Mouse (Mus musculus): ENCODE measurements around the gene Rint1. TPM values are rescaled to one million over a fixed set of nuclear protein-coding genes. Genes with fewer than 3 reads are reported as not detected.
A peak's percentile ranks its signal among the peaks of the same experiment; 100 is the strongest.

The Rint1 gene
- polyA plus RNA-seq (2011; ENCODE audit: insufficient read depth, insufficient read length, low read depth, missing spikeins), result 29.6 and 33.2 TPM in 2 replicates

GRCm38 (mm10) chr5:23787536-23788389 lies at the start of gene Rint1:
TSS of gene Rint1 (plus strand) at chr5:23787711.
- TF ChIP-seq POLR2A (IDR thresholded peaks at IDR 0.05; ENCODE audit: insufficient read depth, low read length) (peak; percentile 90), CTCF (IDR thresholded peaks at IDR 0.05; ENCODE audit: low read depth, low read length) (peak; percentile 91), EP300 (IDR thresholded peaks at IDR 0.05; ENCODE audit: insufficient read depth, low read depth, low read length) (no peak)
- Histone ChIP-seq H3K4me1 (ENCODE audit: control insufficient read depth, insufficient read depth, low read length) (no peaks in the 10 kb centered on the region), H3K36me3 (ENCODE audit: control insufficient read depth, insufficient read depth, low read length, poor library complexity, severe bottlenecking) (no peaks in the 10 kb centered on the region)

GRCm38 (mm10) chr5:23743261-23743660 lies 44.2 kb upstream of the Rint1 start:
- Histone ChIP-seq H3K4me3 (ENCODE audit: low read depth, low read length) (no peak overlapping the region), H3K27ac (ENCODE audit: insufficient read depth, low read length) (no peak overlapping the region), H3K27me3 (ENCODE audit: control insufficient read depth, insufficient read depth, low read length, poor library complexity, severe bottlenecking) (no peaks in the 10 kb centered on the region), H3K4me1 (ENCODE audit: control insufficient read depth, insufficient read depth, low read length) (no peaks in the 10 kb centered on the region), H3K9ac (ENCODE audit: low read depth, poor library complexity, severe bottlenecking) (no peak overlapping the region), H3K36me3 (ENCODE audit: control insufficient read depth, insufficient read depth, low read length, poor library complexity, severe bottlenecking) (peaks cover 55% of the 10 kb centered on the region), H3K9me3 (replicated peaks; ENCODE audit: control insufficient read depth, insufficient read depth, low read length, poor library complexity, severe bottlenecking) (no peaks in the 10 kb centered on the region)
- no peak for TF ChIP-seq EP300 (IDR thresholded peaks at IDR 0.05; ENCODE audit: insufficient read depth, low read depth, low read length)

More at GRCm38 (mm10) chr5:23787536-23788389, at the start of gene Rint1:
- Histone ChIP-seq H3K9me3 (replicated peaks; ENCODE audit: control insufficient read depth, insufficient read depth, low read length, poor library complexity, severe bottlenecking) (peaks cover 2% of the 10 kb centered on the region; the same call in 1 of the 2 replicates), H3K9ac (ENCODE audit: low read depth, poor library complexity, severe bottlenecking) (peak within 1 kb of the TSS; percentile 60), H3K27ac (ENCODE audit: insufficient read depth, low read length) (no peak within 1 kb of the TSS), H3K27me3 (ENCODE audit: control insufficient read depth, insufficient read depth, low read length, poor library complexity, severe bottlenecking) (no peaks in the 10 kb centered on the region), H3K4me3 (ENCODE audit: low read depth, low read length) (peak within 1 kb of the TSS; percentile 77)

GRCm38 (mm10) chr5:23749882-23750281 lies 37.6 kb upstream of the Rint1 start:
- H3K4me1 ChIP-seq (ENCODE audit: control insufficient read depth, insufficient read depth, low read length), result no peaks in the 10 kb centered on the region
- no peak for TF ChIP-seq POLR2A (IDR thresholded peaks at IDR 0.05; ENCODE audit: insufficient read depth, low read length)
- no peak for TF ChIP-seq EP300 (IDR thresholded peaks at IDR 0.05; ENCODE audit: insufficient read depth, low read depth, low read length)
- no peak for TF ChIP-seq CTCF (IDR thresholded peaks at IDR 0.05; ENCODE audit: low read depth, low read length)
- H3K27me3 ChIP-seq (ENCODE audit: control insufficient read depth, insufficient read depth, low read length, poor library complexity, severe bottlenecking), result no peaks in the 10 kb centered on the region
- H3K4me3 ChIP-seq (ENCODE audit: low read depth, low read length), result no peak overlapping the region
- H3K36me3 ChIP-seq (ENCODE audit: control insufficient read depth, insufficient read depth, low read length, poor library complexity, severe bottlenecking), result peaks cover 31% of the 10 kb centered on the region
- no peak overlapping the region for H3K9ac ChIP-seq (ENCODE audit: low read depth, poor library complexity, severe bottlenecking)
- no peaks in the 10 kb centered on the region for H3K9me3 ChIP-seq (replicated peaks; ENCODE audit: control insufficient read depth, insufficient read depth, low read length, poor library complexity, severe bottlenecking)
- no peak overlapping the region for H3K27ac ChIP-seq (ENCODE audit: insufficient read depth, low read length)

GRCm38 (mm10) chr5:23755591-23755990 lies 31.9 kb upstream of the Rint1 start:
- Histone ChIP-seq H3K36me3 (ENCODE audit: control insufficient read depth, insufficient read depth, low read length, poor library complexity, severe bottlenecking) (peaks cover 44% of the 10 kb centered on the region), H3K4me1 (ENCODE audit: control insufficient read depth, insufficient read depth, low read length) (no peaks in the 10 kb centered on the region), H3K9me3 (replicated peaks; ENCODE audit: control insufficient read depth, insufficient read depth, low read length, poor library complexity, severe bottlenecking) (no peaks in the 10 kb centered on the region; the same call in none of the 2 replicates), H3K9ac (ENCODE audit: low read depth, poor library complexity, severe bottlenecking) (no peak overlapping the region), H3K4me3 (ENCODE audit: low read depth, low read length) (no peak overlapping the region), H3K27me3 (ENCODE audit: control insufficient read depth, insufficient read depth, low read length, poor library complexity, severe bottlenecking) (no peaks in the 10 kb centered on the region), H3K27ac (ENCODE audit: insufficient read depth, low read length) (no peak overlapping the region)
- TF ChIP-seq POLR2A (IDR thresholded peaks at IDR 0.05; ENCODE audit: insufficient read depth, low read length), result no peak
- TF ChIP-seq CTCF (IDR thresholded peaks at IDR 0.05; ENCODE audit: low read depth, low read length), result no peak

- H3K27ac ChIP-seq (ENCODE audit: insufficient read depth, low read length), result no peak overlapping the region
- no peak overlapping the region for H3K4me3 ChIP-seq (ENCODE audit: low read depth, low read length)
- H3K9ac ChIP-seq (ENCODE audit: low read depth, poor library complexity, severe bottlenecking), result no peak overlapping the region
- peaks cover 43% of the 10 kb centered on the region for H3K36me3 ChIP-seq (ENCODE audit: control insufficient read depth, insufficient read depth, low read length, poor library complexity, severe bottlenecking)
- no peaks in the 10 kb centered on the region for H3K27me3 ChIP-seq (ENCODE audit: control insufficient read depth, insufficient read depth, low read length, poor library complexity, severe bottlenecking)
- no peaks in the 10 kb centered on the region; the same call in none of the 2 replicates for H3K9me3 ChIP-seq (replicated peaks; ENCODE audit: control insufficient read depth, insufficient read depth, low read length, poor library complexity, severe bottlenecking)
- TF ChIP-seq CTCF (IDR thresholded peaks at IDR 0.05; ENCODE audit: low read depth, low read length) (peak; percentile 31), POLR2A (IDR thresholded peaks at IDR 0.05; ENCODE audit: insufficient read depth, low read length) (no peak)
- H3K4me1 ChIP-seq (ENCODE audit: control insufficient read depth, insufficient read depth, low read length), result no peaks in the 10 kb centered on the region
Measured at GRCm38 (mm10) chr5:23756368-23756767, 31.1 kb upstream of the Rint1 start.

- Histone ChIP-seq H3K4me3 (ENCODE audit: low read depth, low read length) (no peak overlapping the region), H3K9me3 (replicated peaks; ENCODE audit: control insufficient read depth, insufficient read depth, low read length, poor library complexity, severe bottlenecking) (no peaks in the 10 kb centered on the region; the same call in none of the 2 replicates), H3K27me3 (ENCODE audit: control insufficient read depth, insufficient read depth, low read length, poor library complexity, severe bottlenecking) (no peaks in the 10 kb centered on the region), H3K4me1 (ENCODE audit: control insufficient read depth, insufficient read depth, low read length) (no peaks in the 10 kb centered on the region), H3K36me3 (ENCODE audit: control insufficient read depth, insufficient read depth, low read length, poor library complexity, severe bottlenecking) (peaks cover 44% of the 10 kb centered on the region), H3K27ac (ENCODE audit: insufficient read depth, low read length) (no peak overlapping the region), H3K9ac (ENCODE audit: low read depth, poor library complexity, severe bottlenecking) (no peak overlapping the region)
- no peak for TF ChIP-seq EP300 (IDR thresholded peaks at IDR 0.05; ENCODE audit: insufficient read depth, low read depth, low read length)
- peak; percentile 58 for TF ChIP-seq CTCF (IDR thresholded peaks at IDR 0.05; ENCODE audit: low read depth, low read length)
- TF ChIP-seq POLR2A (IDR thresholded peaks at IDR 0.05; ENCODE audit: insufficient read depth, low read length), result no peak
Measured at GRCm38 (mm10) chr5:23758633-23759032, 28.9 kb upstream of the Rint1 start.
